Mouse (Mus musculus) c-Kit-positive CD71-positive TER-119-negative erythroid progenitor cells, embryonic 14.5 days (primary cell): ENCODE measurements around the gene Gm10273.

ENCODE experiments used
- DNase-seq: peaks from one replicate; pipeline ENCODE4 v3.0.0-alpha.2; 2013; ENCODE audit warnings: low read depth

The Gm10273 gene

GRCm38 (mm10) chr10:59402899-59403792, 7.7 kb downstream of the Gm10273 start, which contains the start of gene Pla2g12b:
Pla2g12b (plus strand) TSS chr10:59403660.
- DNase-seq: no peak

- no peak for DNase-seq
Observed at GRCm38 (mm10) chr10:59403793-59404149, 8.3 kb downstream of the Gm10273 start.

GRCm38 (mm10) chr10:59408499-59408898, 13.1 kb downstream of the Gm10273 start:
- no peak for DNase-seq

- no peak for DNase-seq
Observed at GRCm38 (mm10) chr10:59410264-59410663, 14.8 kb downstream of the Gm10273 start.

GRCm38 (mm10) chr10:59413711-59414110, 18.3 kb downstream of the Gm10273 start:
- no peak for DNase-seq

GRCm38 (mm10) chr10:59416623-59417022, 21.2 kb downstream of the Gm10273 start:
- DNase-seq: no peak

GRCm38 (mm10) chr10:59419516-59419915, 24.1 kb downstream of the Gm10273 start:
- DNase-seq: no peak

- DNase-seq: no peak
Observed at GRCm38 (mm10) chr10:59424453-59424852, 29.0 kb downstream of the Gm10273 start.

GRCm38 (mm10) chr10:59425369-59425768, 29.9 kb downstream of the Gm10273 start:
- no peak for DNase-seq

- DNase-seq: no peak
Observed at GRCm38 (mm10) chr10:59426371-59426770, 30.9 kb downstream of the Gm10273 start.

- DNase-seq: no peak
Observed at GRCm38 (mm10) chr10:59429448-59430135, 34.2 kb downstream of the Gm10273 start.

- peak; percentile 44 for DNase-seq
Observed at GRCm38 (mm10) chr10:59430701-59431218, 35.3 kb downstream of the Gm10273 start.

- DNase-seq: no peak
Observed at GRCm38 (mm10) chr10:59435746-59436145, 40.3 kb downstream of the Gm10273 start.

- DNase-seq: no peak
Observed at GRCm38 (mm10) chr10:59438651-59439050, 43.2 kb downstream of the Gm10273 start.

- no peak for DNase-seq
Observed at GRCm38 (mm10) chr10:59439508-59439931, 44.1 kb downstream of the Gm10273 start.

- no peak for DNase-seq
Observed at GRCm38 (mm10) chr10:59440177-59440576, 44.7 kb downstream of the Gm10273 start.

- DNase-seq: no peak
Observed at GRCm38 (mm10) chr10:59441735-59442134, 46.3 kb downstream of the Gm10273 start, which contains the start of gene Oit3. Oit3 (minus strand) TSS chr10:59441778.

GRCm38 (mm10) chr10:59443212-59443611, 47.8 kb downstream of the Gm10273 start:
- DNase-seq: no peak

- no peak for DNase-seq
Observed at GRCm38 (mm10) chr10:59444106-59444505, 48.7 kb downstream of the Gm10273 start.

GRCm38 (mm10) chr10:59444635-59445034, 49.2 kb downstream of the Gm10273 start:
- DNase-seq: no peak
